Mouse (Mus musculus): ENCODE measurements around the gene Itga2b.
A peak's percentile ranks its signal among the peaks of the same experiment; 100 is the strongest.

The Itga2b gene

DNA sequence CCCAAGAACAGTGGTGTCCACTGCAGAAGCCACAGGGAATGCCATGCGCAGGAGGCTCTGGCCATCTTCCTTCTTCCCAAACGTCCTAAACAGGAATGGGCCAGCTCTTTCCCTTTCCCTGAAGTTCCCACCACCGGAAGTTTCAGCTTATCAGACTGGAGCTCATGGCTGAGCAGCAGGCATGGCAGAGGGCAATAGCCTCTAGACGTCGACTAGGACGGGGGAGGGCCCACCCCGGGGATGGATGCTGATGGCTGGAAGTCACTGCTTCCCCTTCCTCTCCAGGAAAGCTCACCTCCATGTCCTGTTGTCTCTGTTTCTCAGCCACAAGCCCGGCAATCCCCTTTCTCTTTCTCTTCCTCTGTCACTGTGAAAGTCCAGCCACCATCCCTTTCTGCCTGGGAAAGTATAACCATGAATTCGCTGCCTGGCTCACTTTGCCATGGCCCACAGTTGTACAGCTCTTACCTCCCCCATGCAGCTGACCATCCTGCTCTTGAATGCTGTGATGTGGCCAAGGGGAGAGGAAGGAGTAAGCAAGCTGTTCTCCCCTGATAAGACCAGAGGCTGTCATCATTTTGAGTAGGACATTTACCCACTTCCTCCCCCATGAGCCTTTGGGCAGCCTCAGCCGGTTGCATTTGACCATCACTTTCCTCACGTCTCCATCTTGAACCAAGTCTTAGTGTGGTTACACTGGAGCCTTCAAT is at the start of gene Itga2b:
Gene Itga2b (minus strand): TSS at position 475 of the 710 bp plus-strand sequence.
- no peak for DNase-seq (ENCODE audit: low spot score)

DNA sequence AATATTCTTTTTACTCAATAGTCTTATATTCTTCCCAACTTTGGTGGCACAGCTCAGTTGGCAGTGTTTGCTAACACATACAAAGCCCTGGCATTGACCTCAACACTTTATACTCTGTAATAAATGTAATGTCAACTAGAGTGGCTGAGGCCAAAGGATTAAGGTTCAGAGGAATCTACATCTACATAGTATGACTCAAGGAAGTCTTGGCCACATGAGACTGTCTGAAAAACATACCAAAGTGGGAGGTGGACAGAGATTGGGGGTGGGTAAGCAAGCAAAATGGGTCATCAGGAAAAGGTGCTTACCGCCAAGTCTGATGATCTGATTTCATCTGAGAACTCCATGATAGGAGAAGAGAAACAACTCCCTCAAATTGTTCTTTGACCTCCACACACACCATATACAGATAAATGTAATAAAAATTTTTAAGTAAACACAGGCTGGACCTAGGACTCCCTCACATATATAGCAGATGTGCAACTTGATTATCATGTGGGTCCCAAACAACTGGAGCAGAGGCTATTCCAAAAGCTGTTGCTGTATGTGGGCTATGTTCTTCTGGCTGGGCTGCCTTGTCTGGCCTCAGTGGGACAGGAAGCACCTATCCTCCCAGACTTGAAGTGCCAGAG is 45.0 kb upstream of the Itga2b start:
- no peak for DNase-seq (ENCODE audit: low spot score)

DNA sequence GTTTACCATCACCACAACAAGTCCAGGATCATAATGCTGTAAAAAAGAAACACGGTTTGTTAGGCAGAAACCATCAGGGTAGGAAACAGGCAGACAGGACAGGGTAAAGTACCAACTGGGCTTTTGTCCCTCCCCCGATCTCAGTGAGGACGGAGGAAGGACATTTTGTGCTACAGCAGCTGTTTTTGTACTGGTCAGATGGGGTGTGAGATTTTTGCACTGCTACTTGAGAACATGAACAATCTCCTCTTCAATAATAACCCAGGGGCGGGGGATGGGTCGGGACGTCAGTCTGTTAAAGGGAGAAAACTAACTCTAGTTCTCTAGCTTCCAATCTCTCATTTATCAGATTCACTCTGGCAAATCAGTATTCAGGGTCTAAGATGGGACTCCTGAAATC is 40.3 kb upstream of the Itga2b start:
- DNase-seq (ENCODE audit: low spot score), result no peak

DNA sequence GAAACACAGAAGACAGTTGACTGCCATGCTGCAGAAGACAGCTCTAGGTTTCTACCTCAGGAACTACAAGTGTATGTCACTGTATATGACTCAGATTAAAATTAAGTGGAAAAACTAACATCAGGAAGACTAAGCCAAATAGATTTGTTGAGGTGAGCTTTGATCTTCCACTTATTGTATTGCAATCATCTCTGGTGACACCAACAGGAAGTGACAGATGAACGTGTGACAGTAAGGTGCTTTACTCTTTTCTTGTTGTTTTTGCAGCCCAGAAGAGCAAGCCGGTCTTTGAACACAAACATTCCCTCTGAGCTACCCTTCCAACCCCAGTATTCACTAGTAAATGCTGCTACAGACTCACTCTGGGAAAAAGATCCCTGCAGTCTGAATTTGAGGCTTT is 26.8 kb upstream of the Itga2b start:
- DNase-seq (ENCODE audit: low spot score), result no peak

DNA sequence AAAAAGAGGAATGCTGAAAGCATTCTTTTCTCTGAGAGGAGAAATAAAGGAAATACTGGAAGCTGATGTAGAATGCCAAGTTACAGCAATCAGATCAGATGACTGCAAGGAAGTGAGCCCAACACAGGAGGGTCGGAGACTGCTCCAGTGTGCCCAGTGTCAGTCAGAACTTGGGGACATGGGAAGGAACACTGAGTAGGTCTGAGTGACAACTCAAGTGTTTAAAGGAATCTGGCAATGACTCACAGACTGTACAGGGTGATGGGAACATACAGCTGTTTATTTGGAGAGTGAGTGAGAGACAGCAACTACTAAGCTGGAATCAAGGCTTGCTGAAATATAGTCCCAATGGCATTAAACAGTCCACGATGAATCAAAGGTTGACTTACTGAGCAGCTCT is 26.3 kb upstream of the Itga2b start:
- no peak for DNase-seq (ENCODE audit: low spot score)

DNA sequence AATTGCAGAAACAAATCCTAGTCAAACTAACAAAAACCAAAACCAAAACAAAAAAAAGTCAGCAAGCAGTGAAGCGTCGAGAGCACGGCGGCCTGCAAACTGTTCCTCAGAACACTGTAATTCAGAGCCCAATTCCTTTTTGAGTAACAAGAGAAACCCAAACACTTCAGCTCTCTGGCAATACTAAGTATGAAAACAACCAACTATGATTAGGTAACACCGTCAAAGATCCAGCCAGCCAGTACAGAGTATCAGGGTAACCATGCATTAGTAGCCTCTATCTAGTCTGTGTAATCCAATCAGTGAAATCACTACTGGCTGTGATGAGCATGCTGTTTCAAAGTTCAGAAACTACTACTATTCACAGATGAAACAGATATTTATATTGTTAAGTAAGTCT is 25.8 kb upstream of the Itga2b start:
- no peak for DNase-seq (ENCODE audit: low spot score)

DNA sequence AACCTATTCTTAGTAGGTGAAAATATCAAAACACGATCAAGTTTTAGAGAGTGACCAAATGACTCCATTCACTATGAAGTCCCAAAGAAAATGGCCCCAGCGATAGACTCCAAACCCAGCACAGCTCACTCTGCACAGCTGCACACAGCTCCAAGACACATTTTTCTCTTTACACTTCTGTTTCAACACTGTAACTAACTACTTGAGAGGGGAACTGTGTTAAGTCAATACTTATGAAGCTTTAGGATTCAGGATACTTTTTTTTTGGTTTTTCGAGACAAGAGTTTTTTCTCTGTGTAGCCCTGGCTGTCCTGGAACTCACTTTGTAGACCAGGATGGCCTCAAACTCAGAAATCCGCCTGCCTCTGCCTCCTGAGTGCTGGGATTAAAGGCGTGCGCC is 25.2 kb upstream of the Itga2b start:
- no peak for DNase-seq (ENCODE audit: low spot score)

DNA sequence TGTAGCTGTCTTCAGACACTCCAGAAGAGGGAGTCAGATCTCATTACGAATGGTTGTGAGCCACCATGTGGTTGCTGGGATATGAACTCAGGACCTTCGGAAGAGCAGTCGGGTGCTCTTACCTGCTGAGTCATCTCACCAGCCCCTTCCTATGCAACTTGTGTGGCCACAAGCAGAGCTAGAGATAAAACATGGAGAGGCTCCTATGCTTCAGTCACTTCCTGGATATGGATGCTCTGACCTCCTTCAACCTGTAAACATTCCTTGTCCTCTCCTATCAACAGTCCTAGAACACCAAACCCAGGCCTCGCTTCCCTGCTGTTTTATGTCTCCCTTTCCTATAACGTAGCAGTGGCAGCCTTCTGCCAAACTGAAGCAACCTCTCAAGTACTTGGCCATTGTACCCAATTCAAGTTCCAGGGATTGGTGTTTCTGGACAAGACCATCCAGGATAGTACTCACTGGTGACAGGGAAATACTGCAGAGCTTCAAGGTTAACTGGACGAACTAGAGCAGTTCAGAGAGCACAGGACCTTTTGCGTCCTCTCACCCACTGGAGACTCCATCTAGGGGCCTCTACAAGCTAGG is 24.2 kb upstream of the Itga2b start:
- DNase-seq (ENCODE audit: low spot score), result no peak

DNA sequence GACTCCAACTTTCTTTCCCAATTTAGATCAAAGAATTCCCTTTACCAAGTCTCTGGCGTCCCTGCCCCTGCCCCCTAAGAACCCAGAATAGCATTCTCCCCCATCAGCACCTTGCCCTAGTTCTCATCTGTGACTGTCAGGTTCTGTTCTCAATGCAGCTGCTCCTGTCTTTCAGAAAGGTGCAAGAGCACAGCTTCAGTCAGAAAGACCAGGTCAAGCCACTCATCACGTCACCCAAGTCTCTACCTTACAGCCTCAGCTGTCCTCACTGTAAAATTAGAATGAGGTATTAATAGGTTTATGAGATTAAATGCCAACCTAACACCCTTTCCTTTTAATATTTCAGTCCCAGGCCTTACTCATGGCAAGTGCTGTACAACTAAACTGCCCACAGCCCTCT is 23.3 kb upstream of the Itga2b start:
- no peak for DNase-seq (ENCODE audit: low spot score)

DNA sequence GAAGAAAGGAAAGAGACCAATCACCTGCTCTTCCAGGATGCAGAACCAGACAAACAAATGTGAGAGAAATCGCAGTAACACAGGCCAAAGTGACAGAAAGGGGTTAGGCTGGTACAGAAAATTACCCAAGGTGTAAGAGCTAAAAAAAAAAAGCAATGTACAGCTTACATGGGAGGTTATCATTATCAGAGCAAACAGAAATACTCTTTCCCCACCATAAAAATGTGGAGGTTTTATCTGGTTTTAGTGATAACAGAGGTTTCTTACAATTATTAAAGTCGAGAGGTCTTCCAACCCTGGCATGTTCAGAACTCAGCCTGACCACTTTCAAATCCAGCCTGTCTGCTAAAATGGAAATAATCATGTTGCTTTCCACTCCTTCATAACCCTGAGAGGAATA is 18.0 kb upstream of the Itga2b start:
- no peak for DNase-seq (ENCODE audit: low spot score)

DNA sequence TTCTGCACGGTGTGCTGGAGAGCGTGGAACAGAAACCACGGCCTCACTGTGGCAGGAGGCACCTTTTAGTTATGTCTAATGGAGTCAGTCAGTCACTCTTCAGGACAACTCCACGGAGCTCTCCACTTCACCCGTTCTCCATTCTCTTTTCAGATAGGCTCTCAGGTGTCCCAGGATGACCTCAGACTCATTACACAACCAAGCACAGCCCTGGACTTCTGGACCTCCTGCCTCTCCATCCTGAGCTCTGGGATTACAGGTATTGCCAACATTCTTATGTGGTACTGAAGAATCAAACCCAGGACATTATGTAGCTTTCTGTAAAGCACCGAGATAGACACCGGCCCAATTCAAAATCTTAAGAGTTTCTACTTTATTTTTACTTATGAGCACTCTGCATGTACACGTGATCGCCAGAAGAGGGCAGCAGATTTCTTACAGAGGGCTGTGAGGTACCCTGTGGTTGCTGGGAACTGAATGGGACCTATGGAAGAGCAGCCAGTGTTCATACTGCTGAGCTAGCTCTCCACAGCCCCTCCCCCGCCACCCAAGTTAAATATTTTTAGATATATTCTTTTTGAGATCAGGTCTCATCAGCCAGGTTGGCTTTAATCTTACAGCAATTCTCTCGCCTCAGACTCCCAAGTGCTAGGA is 16.9 kb upstream of the Itga2b start:
- peak; percentile 35 for DNase-seq (ENCODE audit: low spot score)

DNA sequence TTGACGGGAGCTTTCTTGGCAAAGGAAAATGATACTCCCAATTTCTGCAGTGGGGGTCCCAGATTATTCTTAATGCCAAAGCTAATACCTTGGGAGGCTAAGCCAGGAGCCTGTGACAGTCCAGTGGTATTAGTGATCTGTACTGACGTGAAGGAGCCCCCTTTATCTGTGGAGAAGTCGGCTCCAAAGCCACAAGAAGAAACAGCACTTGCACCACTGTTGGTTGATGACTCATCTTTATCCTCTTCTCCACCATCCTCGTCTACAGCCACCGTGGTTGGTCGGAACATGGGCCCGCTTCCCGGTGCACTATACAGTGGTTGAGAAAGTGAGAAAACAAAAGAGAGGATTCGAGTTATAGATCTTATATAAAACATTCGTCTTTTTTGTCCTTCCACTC is 11.9 kb upstream of the Itga2b start:
- DNase-seq (ENCODE audit: low spot score), result no peak

DNA sequence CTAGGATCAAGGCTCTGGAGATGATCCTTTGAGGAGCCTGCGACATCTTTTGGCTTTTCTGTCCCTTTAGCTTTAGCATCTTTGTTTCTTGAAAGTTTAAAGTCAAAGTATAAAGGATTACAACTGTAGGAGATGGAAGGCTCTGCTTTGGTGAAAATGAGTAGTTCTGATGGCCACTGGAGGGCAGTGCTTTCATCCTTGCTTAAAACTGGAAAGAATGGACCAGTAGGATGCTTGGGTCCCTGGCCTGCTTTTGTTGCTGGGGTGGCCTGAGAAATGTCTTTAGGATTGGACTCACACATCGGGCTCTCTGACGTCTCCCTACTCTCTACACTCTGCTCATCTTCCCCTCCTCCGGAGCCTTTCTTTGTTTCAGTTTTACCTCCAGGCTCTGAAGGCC is 11.0 kb upstream of the Itga2b start:
- DNase-seq (ENCODE audit: low spot score), result no peak

DNA sequence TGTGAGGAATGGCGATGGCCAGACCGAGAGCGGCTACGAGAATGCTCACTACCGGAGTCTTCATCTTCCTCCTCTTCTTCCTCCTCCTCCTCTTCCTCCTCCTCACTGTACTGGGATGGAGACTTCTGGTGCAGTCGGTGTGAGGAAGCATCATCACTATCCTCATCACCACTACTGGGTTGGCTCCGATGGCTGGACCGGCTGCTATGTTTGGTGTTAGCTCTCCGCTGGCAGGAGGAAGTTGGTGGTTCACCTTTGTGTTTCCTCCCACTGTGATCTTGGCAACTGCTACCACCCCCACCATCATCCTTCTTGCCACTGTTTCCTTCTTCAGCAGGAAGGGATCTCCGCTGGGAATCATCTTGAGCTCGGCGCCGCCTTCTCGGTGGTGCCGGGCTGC is 10.2 kb upstream of the Itga2b start:
- DNase-seq (ENCODE audit: low spot score), result no peak

DNA sequence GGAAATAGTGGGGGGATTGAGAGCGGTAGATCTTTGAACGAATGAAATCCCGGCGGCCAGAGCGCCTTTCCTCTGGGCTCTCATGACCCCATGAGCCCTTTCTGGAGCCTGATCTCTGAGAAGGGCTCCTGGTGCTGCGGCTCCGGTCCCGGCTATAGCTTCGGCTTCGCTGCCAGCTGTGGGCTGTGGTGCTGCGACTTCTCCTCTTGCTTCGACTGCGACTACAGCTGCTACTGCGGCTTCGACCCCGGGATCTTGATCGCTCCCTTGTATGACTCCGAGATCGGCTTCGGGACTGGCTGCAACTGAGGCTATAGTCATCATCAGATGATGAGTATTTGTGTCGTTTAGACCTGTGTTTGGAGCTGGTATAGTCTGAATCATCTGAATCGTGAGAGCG is 9.7 kb upstream of the Itga2b start:
- DNase-seq (ENCODE audit: low spot score), result no peak

DNA sequence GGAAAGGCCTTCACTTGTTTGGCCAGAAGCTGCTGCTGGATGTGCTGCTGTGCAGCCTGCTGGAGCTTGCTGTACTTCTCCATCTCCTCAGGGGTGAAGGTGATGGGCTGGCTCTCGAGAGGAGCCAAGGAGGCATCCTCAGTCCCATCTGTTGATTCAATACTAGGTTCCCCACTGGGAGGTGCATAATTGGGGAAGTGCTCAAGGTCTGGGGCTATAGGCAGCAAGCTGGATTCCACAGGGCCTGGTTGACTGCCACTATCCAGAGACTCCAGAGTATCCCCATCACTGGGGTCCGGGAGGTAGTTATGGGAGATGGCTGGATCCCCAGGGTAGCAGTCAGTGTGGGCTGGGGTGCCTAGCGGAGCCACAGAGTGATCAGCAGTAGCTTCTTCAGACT is 8.7 kb upstream of the Itga2b start:
- no peak for DNase-seq (ENCODE audit: low spot score)

DNA sequence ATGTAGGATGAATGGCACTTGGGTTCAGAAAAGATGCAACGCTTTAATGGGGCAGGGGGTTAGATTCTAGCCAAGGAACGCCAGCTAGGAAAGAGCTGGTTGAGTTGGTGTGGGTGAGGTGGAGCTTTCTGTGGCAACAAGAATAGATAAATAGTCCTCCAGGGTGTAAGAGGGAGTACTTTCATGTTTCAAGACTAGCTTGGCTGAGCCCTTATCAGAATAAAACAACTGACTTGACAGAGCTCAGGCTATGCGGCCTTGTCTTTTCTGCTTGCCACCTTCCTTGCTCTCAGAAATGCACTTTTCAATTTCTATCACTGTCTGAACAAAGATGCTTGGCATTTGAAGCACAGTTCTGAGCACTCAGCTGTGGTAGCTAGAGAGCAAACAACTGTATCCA is 5.1 kb upstream of the Itga2b start:
- DNase-seq (ENCODE audit: low spot score), result no peak

DNA sequence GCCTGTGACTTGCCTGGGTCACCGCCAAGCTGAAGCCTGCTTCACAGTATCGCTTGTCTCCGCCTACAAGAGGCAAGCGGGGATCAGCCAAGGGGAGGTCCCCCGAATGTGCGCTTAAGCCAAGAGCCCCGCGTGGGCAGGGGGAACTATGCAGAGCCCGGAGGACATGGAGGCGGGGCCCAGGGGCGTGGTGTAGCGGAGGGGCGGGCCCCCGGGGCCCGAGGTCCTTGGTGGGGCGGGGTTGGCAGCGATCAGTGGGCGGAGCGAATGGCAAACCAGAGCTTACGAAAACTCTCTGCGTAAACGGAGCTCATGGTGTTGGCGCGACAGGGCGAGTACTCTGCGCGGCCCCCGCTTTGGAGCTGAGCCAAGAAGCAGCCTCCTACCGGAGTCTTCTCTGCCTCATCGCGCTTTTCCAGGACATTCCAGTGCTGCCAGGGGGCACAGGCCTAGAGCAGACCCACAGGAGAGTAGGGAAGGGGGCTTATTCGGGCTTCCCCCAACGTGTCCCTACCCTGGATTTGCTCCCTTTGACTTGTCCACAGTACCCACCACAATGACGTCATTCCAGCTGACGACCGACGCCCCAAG is 2.8 kb downstream of the Itga2b start:
- peak; percentile 99 for DNase-seq (ENCODE audit: low spot score)

DNA sequence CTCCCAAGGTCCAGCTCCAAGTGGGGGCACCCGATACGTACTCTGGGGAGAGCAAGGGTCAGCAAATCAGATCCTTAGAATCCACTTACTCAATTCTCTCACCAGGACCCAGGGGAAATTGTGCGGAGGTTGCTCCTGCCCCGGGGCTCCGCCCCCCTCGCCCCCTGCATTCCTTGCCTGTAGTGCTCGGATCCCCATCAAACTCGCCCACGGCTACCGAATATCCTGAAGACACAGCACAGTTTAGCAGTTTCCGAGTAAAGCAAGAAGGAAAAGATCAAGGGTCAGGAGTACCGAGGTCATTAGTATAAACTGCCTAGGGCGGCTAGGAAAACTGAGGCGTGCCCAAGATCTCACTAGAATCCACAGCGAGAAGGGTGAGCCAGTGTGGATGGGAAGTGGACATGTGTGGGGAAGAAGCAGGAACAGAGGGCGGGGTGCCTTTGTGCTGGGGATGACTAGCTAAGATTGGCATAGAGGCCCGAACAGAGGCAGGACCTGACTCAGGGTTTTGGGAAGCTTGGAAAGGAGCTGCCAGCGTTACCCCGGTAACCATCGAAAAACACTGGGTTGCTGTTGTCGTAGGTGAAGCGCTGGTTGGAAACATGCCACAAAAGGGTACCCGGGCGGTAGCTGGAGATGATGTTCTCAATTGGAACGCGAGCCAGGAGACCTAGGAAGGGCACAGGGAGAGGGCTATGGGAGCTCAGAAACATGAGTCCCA is 4.0 kb downstream of the Itga2b start:
- DNase-seq (ENCODE audit: low spot score), result peak; percentile 44

DNA sequence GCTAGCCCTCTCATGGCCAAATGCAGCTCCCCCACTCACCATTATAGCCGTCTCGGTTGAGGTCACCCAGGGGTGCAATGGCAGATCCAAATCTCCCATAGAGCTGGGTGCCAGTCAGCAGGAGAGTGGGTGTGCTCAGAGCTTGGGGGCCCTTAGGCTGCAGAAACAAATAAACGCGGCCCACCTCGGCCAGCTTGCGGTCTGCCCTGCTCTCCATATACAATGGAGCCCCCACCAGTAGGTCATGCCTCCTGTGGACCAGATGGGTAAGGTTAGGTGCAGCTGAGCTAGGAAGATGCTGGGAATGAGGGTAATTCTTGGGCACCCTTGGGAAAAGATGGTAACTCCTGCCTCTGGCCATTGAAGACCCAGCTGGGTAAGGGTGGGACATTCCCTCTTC is 5.0 kb downstream of the Itga2b start:
- no peak for DNase-seq (ENCODE audit: low spot score)

DNA sequence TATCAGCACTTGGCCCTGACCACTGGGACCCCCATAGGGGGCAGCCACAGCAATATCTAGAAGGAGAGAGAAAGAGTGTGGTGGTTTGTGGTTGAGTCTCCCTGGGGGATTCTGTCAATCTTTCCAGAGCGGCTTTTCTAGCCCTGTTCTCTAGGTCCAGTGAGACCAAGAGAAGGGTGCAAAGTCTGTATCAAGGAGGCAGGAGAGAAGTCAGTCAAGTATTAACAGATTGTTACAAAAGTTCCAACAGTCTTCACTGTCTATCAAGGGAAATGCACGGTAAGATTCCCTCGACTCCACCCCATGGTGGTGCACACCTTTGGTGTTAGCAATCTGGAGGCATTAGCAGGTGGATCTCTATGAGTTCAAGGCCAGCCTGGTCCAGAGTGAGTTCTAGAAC is 8.2 kb downstream of the Itga2b start:
- no peak for DNase-seq (ENCODE audit: low spot score)

DNA sequence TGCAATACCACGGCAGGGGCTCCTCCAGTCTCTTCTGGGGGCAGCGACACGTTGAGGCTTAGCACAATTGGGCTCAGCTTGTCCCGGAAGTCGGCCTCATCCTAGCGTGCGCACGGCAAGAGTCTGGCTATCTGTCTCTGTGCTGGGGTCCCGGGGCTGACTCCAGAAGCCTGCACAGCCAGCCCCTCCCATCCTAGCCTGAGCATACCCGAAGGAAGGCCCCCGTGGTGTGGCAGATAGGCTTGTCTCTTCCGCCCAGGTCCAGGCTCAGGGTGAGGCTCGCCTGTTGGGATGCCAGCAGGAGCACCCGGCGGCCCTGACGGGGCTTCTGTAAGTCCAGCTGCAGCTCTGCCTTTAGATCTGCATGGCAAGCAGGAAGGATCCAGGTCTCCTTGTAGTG is 9.4 kb downstream of the Itga2b start:
- DNase-seq (ENCODE audit: low spot score), result no peak

All from ovary, postnatal 14 days (tissue).